Mouse (Mus musculus) hindbrain, embryonic 16.5 days (tissue): ENCODE results near the gene Gatd1. TPM values are rescaled to one million over a fixed set of nuclear protein-coding genes. Genes with fewer than 3 reads are reported as not detected.

Source experiments
- ATAC-seq: fragments of 200-750 bp; cut with Nextera tagmentation; 2 replicates; pipeline ENCODE4 v1.8.0; 2017; ENCODE audit warnings: moderate TSS enrichment, moderate library complexity
- H3K27ac ChIP-seq: fragments of 300-500 bp; sonication (generic); 2 replicates; pipeline ENCODE4 v1.5.1; 2014; ENCODE audit warnings: low read depth, mild to moderate bottlenecking, control low read depth, low read length, moderate library complexity
- H3K27me3 ChIP-seq: fragments of 300-500 bp; sonication (generic); replicated peaks from 2 replicates; pipeline ENCODE4 v1.6.1; 2014; ENCODE audit warnings: low read length; ENCODE audit not compliant: control insufficient read depth, insufficient read depth
- H3K36me3 ChIP-seq: fragments of 300-500 bp; sonication (generic); 2 replicates; pipeline ENCODE4 v1.6.1; 2014; ENCODE audit warnings: mild to moderate bottlenecking, low read length, moderate library complexity, mixed read lengths; ENCODE audit not compliant: control insufficient read depth, insufficient read depth
- H3K4me1 ChIP-seq: fragments of 300-500 bp; sonication (generic); 2 replicates; pipeline ENCODE4 v1.6.1; 2014; ENCODE audit warnings: low read depth, low read length; ENCODE audit not compliant: control insufficient read depth, insufficient read depth
- H3K4me2 ChIP-seq: fragments of 300-500 bp; sonication (generic); 2 replicates; pipeline ENCODE4 v1.6.1; 2014; ENCODE audit warnings: mild to moderate bottlenecking, low read length, control low read depth, moderate library complexity
- H3K4me3 ChIP-seq: fragments of 300-500 bp; sonication (generic); 2 replicates; pipeline ENCODE4 v1.5.1; 2014; ENCODE audit warnings: mild to moderate bottlenecking, low read length, control low read depth, moderate library complexity
- H3K9ac ChIP-seq: fragments of 300-500 bp; sonication (generic); 2 replicates; pipeline ENCODE4 v1.6.1; 2014; ENCODE audit warnings: low read depth, mild to moderate bottlenecking, control low read depth, low read length, moderate library complexity
- H3K9me3 ChIP-seq: fragments of 300-500 bp; sonication (generic); 2 replicates; pipeline ENCODE4 v1.6.1; 2014; ENCODE audit warnings: mild to moderate bottlenecking, low read length, moderate library complexity; ENCODE audit not compliant: control insufficient read depth
- WGBS: fragments of 180-500 bp; shearing (Covaris S2); extraction: QIAGEN DNeasy Blood & Tissue Kit; methylation state at CpG from one replicate; pipeline ENCODE4 v1.1.7; 2014; 5-methylcytosine and 5-hydroxymethylcytosine counted together
- polyA plus RNA-seq: library from polyadenylated mRNA; unstranded; fragments of >200 nt; fragmentation: Nextera tagmentation; extraction: Ambion mirVana; gene quantifications from 2 replicates; pipeline ENCODE4 v1.2.1, GENCODE M21; 2015

The Gatd1 gene
- polyA plus RNA-seq, 1 experiment from 2014 or later, result 51.8 TPM

DNA sequence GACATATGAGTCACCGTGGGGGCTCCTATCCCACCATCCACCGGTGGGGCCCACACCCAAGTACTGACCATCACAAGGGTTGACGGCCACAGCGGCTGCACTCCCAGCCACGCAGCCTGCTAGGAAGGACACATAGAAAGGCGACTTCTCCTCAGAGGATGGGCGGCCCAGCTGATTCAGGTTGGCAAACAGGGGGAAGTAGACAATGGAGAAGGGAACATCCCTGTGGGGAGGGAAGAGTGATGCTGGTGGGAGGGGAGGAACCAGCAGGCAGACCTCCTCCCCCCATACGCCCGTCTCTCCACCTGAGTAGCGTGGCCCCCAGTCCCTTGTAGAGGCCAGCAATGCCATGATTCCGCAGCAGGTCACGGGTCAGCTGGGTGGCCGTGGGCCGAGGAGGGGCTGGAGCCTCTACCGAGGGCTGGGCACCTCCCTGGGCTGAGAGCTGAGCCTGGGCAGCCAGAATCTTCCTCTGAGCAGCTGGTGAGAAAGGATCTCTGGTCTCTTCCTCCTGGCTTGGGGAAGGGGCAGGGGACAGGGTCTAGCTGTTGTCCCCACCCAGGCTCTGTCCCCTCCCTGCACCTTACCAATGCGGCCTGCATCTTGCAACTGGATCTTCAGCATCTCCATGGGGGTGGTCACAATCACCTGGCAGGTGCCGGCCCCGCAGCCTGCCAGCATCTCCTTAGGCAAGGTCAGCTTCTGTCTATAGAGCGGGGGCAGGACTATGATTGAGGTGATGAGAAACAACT is 17.7 kb upstream of the Gatd1 start:
- H3K4me1 ChIP-seq, result peaks cover 35% of the 10 kb centered on the region
- no peak for ATAC-seq
- no peak overlapping the region for H3K27ac ChIP-seq
- H3K9ac ChIP-seq, result no peak overlapping the region
- H3K27me3 ChIP-seq, result no peaks in the 10 kb centered on the region
- no peaks in the 10 kb centered on the region for H3K9me3 ChIP-seq
- H3K4me3 ChIP-seq, result no peak overlapping the region
- WGBS, result 92% methylated on average over 16 of the region's 19 CpGs
- H3K36me3 ChIP-seq, result peaks cover 28% of the 10 kb centered on the region
- H3K4me2 ChIP-seq, result no peak overlapping the region

GRCm38 (mm10) chr7:141430585-141431240 is 16.8 kb upstream of the Gatd1 start:
- H3K27ac ChIP-seq, result no peak overlapping the region
- H3K9me3 ChIP-seq, result no peaks in the 10 kb centered on the region
- WGBS, result 95% methylated on average over 9 of the region's 9 CpGs
- H3K27me3 ChIP-seq, result no peaks in the 10 kb centered on the region
- no peak for ATAC-seq
- no peak overlapping the region for H3K4me3 ChIP-seq
- no peak overlapping the region for H3K4me2 ChIP-seq
- H3K4me1 ChIP-seq, result peaks cover 31% of the 10 kb centered on the region
- H3K9ac ChIP-seq, result no peak overlapping the region
- H3K36me3 ChIP-seq, result peaks cover 31% of the 10 kb centered on the region

GRCm38 (mm10) chr7:141429840-141430584 is 16.1 kb upstream of the Gatd1 start:
- Histone ChIP-seq H3K4me2 (peak overlapping the region; percentile 79), H3K27ac (peak overlapping the region; percentile 57), H3K9ac (no peak overlapping the region), H3K36me3 (peaks cover 31% of the 10 kb centered on the region), H3K27me3 (no peaks in the 10 kb centered on the region), H3K9me3 (no peaks in the 10 kb centered on the region), H3K4me1 (peaks cover 27% of the 10 kb centered on the region), H3K4me3 (no peak overlapping the region; the same call in 1 of the 2 replicates)
- 62% methylated on average over 9 of the region's 9 CpGs for WGBS
- ATAC-seq, result no peak

GRCm38 (mm10) chr7:141429310-141429709 is 15.4 kb upstream of the Gatd1 start, which contains the start of gene Cend1:
Cend1 (minus strand) TSS chr7:141429491.
- peak within 1 kb of the TSS; percentile 61 for H3K4me3 ChIP-seq
- no peaks in the 10 kb centered on the region for H3K27me3 ChIP-seq
- peak within 1 kb of the TSS; percentile 78 for H3K27ac ChIP-seq
- 4% methylated on average over 19 of the region's 19 CpGs for WGBS
- H3K36me3 ChIP-seq, result peaks cover 31% of the 10 kb centered on the region
- peaks cover 26% of the 10 kb centered on the region for H3K4me1 ChIP-seq
- peak within 1 kb of the TSS; percentile 79 for H3K4me2 ChIP-seq
- H3K9ac ChIP-seq, result peak within 1 kb of the TSS; percentile 82
- ATAC-seq, result peak; percentile 89
- H3K9me3 ChIP-seq, result no peaks in the 10 kb centered on the region

DNA sequence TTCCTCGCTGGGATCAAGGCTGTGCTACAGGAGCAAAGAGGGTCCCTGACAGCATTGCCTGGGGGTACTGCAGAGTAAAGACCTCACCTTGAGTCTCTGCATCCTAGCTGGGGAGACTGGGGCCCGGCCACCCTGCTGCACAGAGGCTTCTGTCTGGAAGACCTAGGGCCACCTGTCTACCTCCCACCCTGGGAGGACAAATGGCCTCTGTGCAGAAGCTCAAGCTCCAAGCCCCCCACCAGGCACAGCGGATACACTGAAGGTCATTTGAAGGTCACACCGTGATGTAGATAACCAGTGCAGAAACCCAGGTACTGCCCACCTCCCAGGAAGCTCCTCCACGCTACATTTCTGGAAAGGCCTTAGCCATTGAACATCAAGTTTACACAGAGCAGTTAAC is 14.8 kb upstream of the Gatd1 start:
- Histone ChIP-seq H3K4me2 (peak overlapping the region; percentile 79), H3K27me3 (no peaks in the 10 kb centered on the region), H3K9me3 (no peaks in the 10 kb centered on the region), H3K9ac (peak overlapping the region; percentile 82), H3K36me3 (peaks cover 31% of the 10 kb centered on the region), H3K4me3 (peak overlapping the region; percentile 61), H3K4me1 (peaks cover 20% of the 10 kb centered on the region), H3K27ac (peak overlapping the region; percentile 78)
- no peak for ATAC-seq
- WGBS, result 57% methylated on average over 5 of the region's 5 CpGs

- Histone ChIP-seq H3K4me1 (peaks cover 13% of the 10 kb centered on the region), H3K9me3 (no peaks in the 10 kb centered on the region), H3K36me3 (peaks cover 21% of the 10 kb centered on the region), H3K9ac (no peak overlapping the region), H3K4me2 (no peak overlapping the region), H3K27me3 (no peaks in the 10 kb centered on the region), H3K4me3 (no peak overlapping the region), H3K27ac (no peak overlapping the region)
- ATAC-seq, result no peak
- WGBS, result 87% methylated on average over 12 of the region's 12 CpGs
Measured at GRCm38 (mm10) chr7:141426948-141427730, 13.2 kb upstream of the Gatd1 start.

DNA sequence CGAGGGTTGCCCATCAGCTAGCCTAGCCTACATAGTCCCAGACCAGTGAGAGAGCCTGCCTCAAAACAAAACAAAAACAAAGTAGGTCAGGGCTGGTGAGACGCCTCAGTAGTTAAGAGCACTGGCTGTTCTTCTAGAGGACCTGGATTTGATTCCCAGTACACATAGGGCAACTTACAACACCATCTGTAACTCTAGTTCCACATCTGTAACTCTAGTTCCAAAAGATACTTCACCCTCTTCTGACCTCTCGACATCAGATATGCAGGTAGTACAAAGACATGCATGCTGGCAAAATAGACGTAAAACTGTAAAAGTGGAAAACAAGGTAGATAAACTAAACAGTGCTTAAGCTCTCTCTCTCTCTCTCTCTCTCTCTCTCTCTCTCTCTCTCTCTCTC is 9.9 kb upstream of the Gatd1 start:
- Histone ChIP-seq H3K9ac (no peak overlapping the region), H3K27me3 (no peaks in the 10 kb centered on the region), H3K9me3 (no peaks in the 10 kb centered on the region), H3K36me3 (peaks cover 8% of the 10 kb centered on the region; the same call in 1 of the 2 replicates), H3K4me2 (no peak overlapping the region), H3K4me3 (no peak overlapping the region), H3K4me1 (peaks cover 6% of the 10 kb centered on the region), H3K27ac (no peak overlapping the region)
- ATAC-seq, result no peak
- 72% methylated on average over 4 of the region's 4 CpGs for WGBS

DNA sequence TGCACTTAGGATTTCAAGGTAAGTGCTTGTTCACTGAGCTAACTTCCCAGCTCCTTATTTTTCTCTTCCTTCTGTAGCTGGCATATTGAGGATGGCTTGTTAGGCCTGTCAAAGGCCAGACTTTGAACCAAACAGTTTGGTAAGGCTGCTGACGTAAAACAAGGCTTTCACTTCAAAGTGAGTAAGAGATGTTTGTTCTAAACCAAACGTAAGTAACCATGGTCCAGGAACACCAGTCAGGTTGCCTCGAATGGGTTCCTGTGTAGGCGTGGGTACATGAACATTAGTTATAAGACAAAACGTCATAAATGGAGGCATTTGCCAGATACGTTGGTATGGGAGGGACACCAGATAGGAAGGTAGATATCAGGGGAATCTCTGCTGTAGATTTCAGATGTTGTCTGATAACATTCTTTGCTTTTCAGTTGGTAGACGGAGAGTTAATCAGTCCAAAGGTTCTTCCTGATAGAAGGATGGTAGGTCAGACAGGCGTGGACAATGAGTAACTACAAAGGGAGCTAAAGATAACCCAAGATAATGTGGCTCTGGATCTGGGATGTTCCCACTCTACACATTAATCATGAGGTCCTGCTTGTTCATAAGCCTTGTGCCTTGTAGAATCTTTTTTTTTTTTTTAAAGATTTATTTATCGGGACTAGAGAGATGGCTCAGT is 6.2 kb upstream of the Gatd1 start:
- Histone ChIP-seq H3K27ac (no peak overlapping the region), H3K27me3 (no peaks in the 10 kb centered on the region), H3K4me2 (no peak overlapping the region), H3K9me3 (no peaks in the 10 kb centered on the region), H3K4me3 (no peak overlapping the region), H3K36me3 (no peaks in the 10 kb centered on the region), H3K9ac (no peak overlapping the region), H3K4me1 (no peaks in the 10 kb centered on the region)
- no peak for ATAC-seq
- WGBS, result 88% methylated on average over 9 of the region's 9 CpGs
